Mouse (Mus musculus) stomach, postnatal 0 days (tissue): Measurements from ENCODE around the gene 1700029F12Rik. TPM values are rescaled to one million over a fixed set of nuclear protein-coding genes. Genes with fewer than 3 reads are reported as not detected.
A peak's percentile ranks its signal among the peaks of the same experiment; 100 is the strongest.

Experiments
- ATAC-seq: fragments of 200-750 bp; cut with Nextera tagmentation; 2 replicates; pipeline ENCODE4 v1.8.0; 2017; ENCODE audit not compliant: low FRiP score, low TSS enrichment
- DNase-seq: peaks from one replicate; pipeline ENCODE4 v3.0.0-alpha.2; 2016; ENCODE audit warnings: low spot score
- H3K27ac ChIP-seq: fragments of 300-500 bp; sonication (generic); replicated peaks from 2 replicates; pipeline ENCODE4 v1.5.1; 2014; ENCODE audit warnings: mild to moderate bottlenecking, control low read depth
- H3K27me3 ChIP-seq: fragments of 300-500 bp; sonication (generic); 2 replicates; pipeline ENCODE4 v1.6.1; 2014; ENCODE audit warnings: low read length; ENCODE audit not compliant: control insufficient read depth, insufficient read depth
- H3K36me3 ChIP-seq: fragments of 300-500 bp; sonication (generic); 2 replicates; pipeline ENCODE4 v1.6.1; 2014; ENCODE audit warnings: low read length, mixed read lengths; ENCODE audit not compliant: control insufficient read depth, insufficient read depth
- H3K4me1 ChIP-seq: fragments of 300-500 bp; sonication (generic); replicated peaks from 2 replicates; pipeline ENCODE4 v1.6.1; 2014; ENCODE audit warnings: antibody characterized with exemption; ENCODE audit not compliant: control insufficient read depth, insufficient read depth
- H3K4me2 ChIP-seq: fragments of 300-500 bp; sonication (generic); replicated peaks from 2 replicates; pipeline ENCODE4 v1.6.1; 2014; ENCODE audit warnings: low read depth, mild to moderate bottlenecking, control low read depth, moderate library complexity
- H3K4me3 ChIP-seq: fragments of 300-500 bp; sonication (generic); 2 replicates; pipeline ENCODE4 v1.5.1; 2014; ENCODE audit warnings: low read depth, low read length, control low read depth
- H3K9ac ChIP-seq: fragments of 300-500 bp; sonication (generic); 2 replicates; pipeline ENCODE4 v1.6.1; 2014; ENCODE audit warnings: mild to moderate bottlenecking, low read length, control low read depth, mixed read lengths
- H3K9me3 ChIP-seq: fragments of 300-500 bp; sonication (generic); 2 replicates; pipeline ENCODE4 v1.6.1; 2016; ENCODE audit warnings: low read length; ENCODE audit not compliant: control insufficient read depth
- CTCF ChIP-seq: IDR thresholded peaks from 2 replicates; pipeline ENCODE4 v1.5.1; 2016; ENCODE audit warnings: antibody characterized with exemption, low read depth, mild to moderate bottlenecking, moderate library complexity
- EP300 ChIP-seq: optimal IDR thresholded peaks from 2 replicates; pipeline ENCODE3; 2016; ENCODE audit warnings: antibody characterized with exemption
- WGBS: fragments of 180-500 bp; shearing (Covaris S2); extraction: QIAGEN DNeasy Blood & Tissue Kit; methylation state at CpG from one replicate; pipeline ENCODE4 v1.1.7; 2014; 5-methylcytosine and 5-hydroxymethylcytosine counted together
- polyA plus RNA-seq: library from polyadenylated mRNA; unstranded; fragments of >200 nt; fragmentation: Nextera tagmentation; extraction: Ambion mirVana; gene quantifications from 2 replicates; pipeline ENCODE4 v1.2.1, GENCODE M21; 2015

1700029F12Rik gene
- polyA plus RNA-seq = 0.08 TPM in 1 of 2 replicates, not detected in the other

GRCm38 (mm10) chr13:97034262-97034661, at the start of gene 1700029F12Rik:
1700029F12Rik (minus strand) TSS chr13:97034362.
- H3K9ac ChIP-seq = no peak within 1 kb of the TSS
- no peak within 1 kb of the TSS for H3K27ac ChIP-seq
- H3K27me3 ChIP-seq = no peaks in the 10 kb centered on the region
- no peak within 1 kb of the TSS for H3K4me2 ChIP-seq
- DNase-seq (no peak), ATAC-seq (no peak)
- TF ChIP-seq CTCF (no peak), EP300 (no peak)
- no peaks in the 10 kb centered on the region for H3K9me3 ChIP-seq
- H3K36me3 ChIP-seq = no peaks in the 10 kb centered on the region
- H3K4me1 ChIP-seq = no peaks in the 10 kb centered on the region
- H3K4me3 ChIP-seq = no peak within 1 kb of the TSS
- 68% methylated on average over 2 of the region's 2 CpGs for WGBS

- no peaks in the 10 kb centered on the region for H3K27me3 ChIP-seq
- H3K9ac ChIP-seq = no peak overlapping the region
- WGBS = 69% methylated on average over 7 of the region's 7 CpGs
- no peaks in the 10 kb centered on the region for H3K36me3 ChIP-seq
- no peak overlapping the region for H3K27ac ChIP-seq
- ATAC-seq = peak; percentile 81
- no peak for DNase-seq
- no peak overlapping the region for H3K4me3 ChIP-seq
- no peak for TF ChIP-seq CTCF
- TF ChIP-seq EP300 = no peak
- no peaks in the 10 kb centered on the region for H3K4me1 ChIP-seq
- no peak overlapping the region for H3K4me2 ChIP-seq
- H3K9me3 ChIP-seq = no peaks in the 10 kb centered on the region
Measured at GRCm38 (mm10) chr13:97082432-97082831, 48.3 kb upstream of the 1700029F12Rik start.

- 72% methylated on average over 3 of the region's 3 CpGs for WGBS
- Histone ChIP-seq H3K9me3 (no peaks in the 10 kb centered on the region), H3K4me1 (no peaks in the 10 kb centered on the region), H3K9ac (no peak overlapping the region), H3K4me2 (no peak overlapping the region), H3K27me3 (no peaks in the 10 kb centered on the region), H3K4me3 (no peak overlapping the region), H3K27ac (no peak overlapping the region), H3K36me3 (no peaks in the 10 kb centered on the region)
- DNase-seq (no peak), ATAC-seq (no peak)
- TF ChIP-seq EP300 = no peak
- no peak for TF ChIP-seq CTCF
Measured at GRCm38 (mm10) chr13:97080615-97081014, 46.5 kb upstream of the 1700029F12Rik start.

GRCm38 (mm10) chr13:97080201-97080600, 46.0 kb upstream of the 1700029F12Rik start:
- Histone ChIP-seq H3K27ac (no peak overlapping the region), H3K4me3 (no peak overlapping the region), H3K9me3 (no peaks in the 10 kb centered on the region), H3K4me1 (no peaks in the 10 kb centered on the region), H3K4me2 (no peak overlapping the region), H3K9ac (no peak overlapping the region), H3K36me3 (no peaks in the 10 kb centered on the region), H3K27me3 (no peaks in the 10 kb centered on the region)
- ATAC-seq (no peak), DNase-seq (no peak)
- TF ChIP-seq CTCF (no peak), EP300 (no peak)
- WGBS = 79% methylated on average over 2 of the region's 2 CpGs

GRCm38 (mm10) chr13:97077556-97077955, 43.4 kb upstream of the 1700029F12Rik start:
- ATAC-seq (no peak), DNase-seq (no peak)
- Histone ChIP-seq H3K9me3 (no peaks in the 10 kb centered on the region), H3K4me1 (no peaks in the 10 kb centered on the region), H3K27me3 (no peaks in the 10 kb centered on the region), H3K4me2 (no peak overlapping the region), H3K4me3 (no peak overlapping the region), H3K36me3 (no peaks in the 10 kb centered on the region), H3K9ac (no peak overlapping the region), H3K27ac (no peak overlapping the region)
- no peak for TF ChIP-seq EP300
- no peak for TF ChIP-seq CTCF
- 96% methylated on average over 2 of the region's 2 CpGs for WGBS

GRCm38 (mm10) chr13:97073497-97073896, 39.3 kb upstream of the 1700029F12Rik start:
- 55% methylated on average over 1 of the region's 1 CpGs for WGBS
- DNase-seq = no peak

More at GRCm38 (mm10) chr13:97073497-97073896, 39.3 kb upstream of the 1700029F12Rik start:
- Histone ChIP-seq H3K27ac (no peak overlapping the region), H3K4me2 (no peak overlapping the region), H3K36me3 (no peaks in the 10 kb centered on the region), H3K4me3 (no peak overlapping the region), H3K4me1 (no peaks in the 10 kb centered on the region), H3K9me3 (no peaks in the 10 kb centered on the region), H3K27me3 (0 out of 2 replicates have a peak, but pooled peaks cover 5% of the 10 kb centered on the region), H3K9ac (no peak overlapping the region)
- ATAC-seq = no peak
- TF ChIP-seq CTCF = no peak
- no peak for TF ChIP-seq EP300
